Mouse (Mus musculus) granulocyte monocyte progenitor cell, adult 5-6 weeks (primary cell): Measurements from ENCODE around the gene Mtf1. TPM values are rescaled to one million over a fixed set of nuclear protein-coding genes. Genes with fewer than 3 reads are reported as not detected.

Experiments used
- total RNA-seq, 2 experiments: library from RNA; stranded (forward) in 1 of 2; stranded (reverse) in 1 of 2; fragments of 200-712, 200-1000 nt in 1 of 2; fragments of >200 nt in 1 of 2; fragmentation: Nextera tagmentation in 1 of 2; gene quantifications; 2 replicates each; pipeline ENCODE4 v1.2.3; 2014 to 2017

The Mtf1 gene
- total RNA-seq, 2 experiments from 2014 or later, result 11.3 to 37.9 TPM

Other genes with a start within 250 kb of the Mtf1 start
- gene 3100002H09Rik, start 191.3 kb upstream of the Mtf1 start, total RNA-seq (2014; fragmentation: Nextera tagmentation), result not detected in 2 replicates
- not detected in 2 replicates for gene 3100002H09Rik, start 191.3 kb upstream of the Mtf1 start, total RNA-seq (2017)
- gene Pou3f1, start 145.3 kb upstream of the Mtf1 start, total RNA-seq (2014; fragmentation: Nextera tagmentation), result not detected in 2 replicates
- gene Pou3f1, start 145.3 kb upstream of the Mtf1 start, total RNA-seq (2017), result not detected in 2 replicates
- gene Utp11, start 108.5 kb upstream of the Mtf1 start, total RNA-seq (2014; fragmentation: Nextera tagmentation), result 57.1 and 62.4 TPM in 2 replicates
- gene Utp11, start 108.5 kb upstream of the Mtf1 start, total RNA-seq (2017), result 81.6 and 86.4 TPM in 2 replicates
- 10.4 and 16.6 TPM in 2 replicates for gene Fhl3, start 101.4 kb upstream of the Mtf1 start, total RNA-seq (2014; fragmentation: Nextera tagmentation)
- gene Fhl3, start 101.4 kb upstream of the Mtf1 start, total RNA-seq (2017), result 5.0 and 6.1 TPM in 2 replicates
- gene Sf3a3, start 87.3 kb upstream of the Mtf1 start, total RNA-seq (2014; fragmentation: Nextera tagmentation), result 90.7 and 105 TPM in 2 replicates
- gene Sf3a3, start 87.3 kb upstream of the Mtf1 start, total RNA-seq (2017), result 167 and 170 TPM in 2 replicates
- gene Inpp5b, start 60.3 kb upstream of the Mtf1 start, total RNA-seq (2014; fragmentation: Nextera tagmentation), result 31.5 and 52.6 TPM in 2 replicates
- gene Inpp5b, start 60.3 kb upstream of the Mtf1 start, total RNA-seq (2017), result 21.1 and 24.6 TPM in 2 replicates
- gene Yrdc, start 48.6 kb downstream of the Mtf1 start, total RNA-seq (2014; fragmentation: Nextera tagmentation), result 38.1 and 65.5 TPM in 2 replicates
- gene Yrdc, start 48.6 kb downstream of the Mtf1 start, total RNA-seq (2017), result 18.7 and 29.1 TPM in 2 replicates
- 15.0 and 19.4 TPM in 2 replicates for gene 1110065P20Rik, start 49.1 kb downstream of the Mtf1 start, total RNA-seq (2014; fragmentation: Nextera tagmentation)
- gene 1110065P20Rik, start 49.1 kb downstream of the Mtf1 start, total RNA-seq (2017), result 3.1 and 6.7 TPM in 2 replicates
- 1.2 TPM in 1 of 2 replicates, not detected in the other for gene Maneal, start 60.1 kb downstream of the Mtf1 start, total RNA-seq (2014; fragmentation: Nextera tagmentation)
- not detected in 2 replicates for gene Maneal, start 60.1 kb downstream of the Mtf1 start, total RNA-seq (2017)
- not detected in 2 replicates for gene Epha10, start 78.8 kb downstream of the Mtf1 start, total RNA-seq (2014; fragmentation: Nextera tagmentation)
- not detected in 2 replicates for gene Epha10, start 78.8 kb downstream of the Mtf1 start, total RNA-seq (2017)
- 6.9 and 14.1 TPM in 2 replicates for gene 9930104L06Rik, start 134.9 kb downstream of the Mtf1 start, total RNA-seq (2014; fragmentation: Nextera tagmentation)
- 6.3 and 10.5 TPM in 2 replicates for gene 9930104L06Rik, start 134.9 kb downstream of the Mtf1 start, total RNA-seq (2017)
- gene Cdca8, start 137.2 kb downstream of the Mtf1 start, total RNA-seq (2014; fragmentation: Nextera tagmentation), result 59.2 and 97.0 TPM in 2 replicates
- gene Cdca8, start 137.2 kb downstream of the Mtf1 start, total RNA-seq (2017), result 120 and 136 TPM in 2 replicates
- gene Rspo1, start 184.3 kb downstream of the Mtf1 start, total RNA-seq (2014; fragmentation: Nextera tagmentation), result 4.0 TPM in 1 of 2 replicates, not detected in the other
- 0.86 and 1.2 TPM in 2 replicates for gene Rspo1, start 184.3 kb downstream of the Mtf1 start, total RNA-seq (2017)
- gene Gnl2, start 214.5 kb downstream of the Mtf1 start, total RNA-seq (2014; fragmentation: Nextera tagmentation), result 67.9 and 84.5 TPM in 2 replicates
- gene Gnl2, start 214.5 kb downstream of the Mtf1 start, total RNA-seq (2017), result 161 and 163 TPM in 2 replicates